Mouse (Mus musculus) kidney, postnatal 10 days (tissue): ENCODE results near the gene Rbms3.

Experiments used
- DNase-seq: peaks from one replicate; pipeline ENCODE4 v3.0.0; 2021; ENCODE audit warnings: mixed read lengths

The Rbms3 gene

GRCm38 (mm10) chr9:117476753-117477152 is 153.0 kb downstream of the Rbms3 start:
- DNase-seq = no peak

GRCm38 (mm10) chr9:117452816-117453215 is 176.9 kb downstream of the Rbms3 start:
- DNase-seq = peak; percentile 20

GRCm38 (mm10) chr9:117442611-117443010 is 187.1 kb downstream of the Rbms3 start:
- DNase-seq = peak; percentile 20

GRCm38 (mm10) chr9:117435856-117436255 is 193.9 kb downstream of the Rbms3 start:
- no peak for DNase-seq

GRCm38 (mm10) chr9:117430670-117431069 is 199.0 kb downstream of the Rbms3 start:
- no peak for DNase-seq

GRCm38 (mm10) chr9:117429217-117430105 is 200.3 kb downstream of the Rbms3 start:
- DNase-seq = no peak

GRCm38 (mm10) chr9:117423259-117423658 is 206.5 kb downstream of the Rbms3 start:
- no peak for DNase-seq

- DNase-seq = no peak
These were observed 209.7 kb downstream of the Rbms3 start for GRCm38 (mm10) chr9:117419874-117420485.

- no peak for DNase-seq
These were observed 216.5 kb downstream of the Rbms3 start for GRCm38 (mm10) chr9:117413181-117413580.

- no peak for DNase-seq
These were observed 217.1 kb downstream of the Rbms3 start for GRCm38 (mm10) chr9:117412584-117412983.

GRCm38 (mm10) chr9:117404621-117405020 is 225.1 kb downstream of the Rbms3 start:
- no peak for DNase-seq

GRCm38 (mm10) chr9:117400262-117400671 is 229.4 kb downstream of the Rbms3 start:
- DNase-seq = no peak

GRCm38 (mm10) chr9:117397071-117397470 is 232.6 kb downstream of the Rbms3 start:
- DNase-seq = no peak

- DNase-seq = no peak
These were observed 233.1 kb downstream of the Rbms3 start for GRCm38 (mm10) chr9:117396586-117396985.

GRCm38 (mm10) chr9:117393626-117394525 is 235.8 kb downstream of the Rbms3 start:
- peak; percentile 91 for DNase-seq

- DNase-seq = peak; percentile 79
These were observed 241.7 kb downstream of the Rbms3 start for GRCm38 (mm10) chr9:117388024-117388423.

GRCm38 (mm10) chr9:117380876-117381275 is 248.8 kb downstream of the Rbms3 start:
- peak; percentile 50 for DNase-seq

GRCm38 (mm10) chr9:117380076-117380475 is 249.6 kb downstream of the Rbms3 start:
- peak; percentile 50 for DNase-seq

- DNase-seq = peak; percentile 37
These were observed 250.2 kb downstream of the Rbms3 start for GRCm38 (mm10) chr9:117379448-117379983.

- DNase-seq = peak; percentile 38
These were observed 251.4 kb downstream of the Rbms3 start for GRCm38 (mm10) chr9:117378131-117378890.

GRCm38 (mm10) chr9:117375776-117376175 is 253.9 kb downstream of the Rbms3 start:
- DNase-seq = no peak
